Mouse (Mus musculus) large intestine, adult 2 months (tissue): ENCODE measurements around the gene Mgl2. TPM values are rescaled to one million over a fixed set of nuclear protein-coding genes. Genes with fewer than 3 reads are reported as not detected.
"Not testable (repeated sequence)": the region's sequence is repeated elsewhere in the genome, so short reads cannot be mapped to it uniquely, and the experiment has no call there.

Experiments
- DNase-seq: peaks from one replicate; pipeline ENCODE4 v3.0.0-alpha.2; 2012; ENCODE audit warnings: low read depth, low spot score
- WGBS: fragments of 180-500 bp; shearing (Covaris S2); methylation state at CpG from one replicate; pipeline ENCODE4 v1.1.7; 2018; 5-methylcytosine and 5-hydroxymethylcytosine counted together
- polyA plus RNA-seq: library from polyadenylated mRNA; depleted of rRNA; stranded (reverse); fragments of >200 nt; gene quantifications from 2 replicates; pipeline ENCODE4 v1.2.3, GENCODE M21; 2012; rRNA removed

Mgl2 gene
- polyA plus RNA-seq, 1 experiment = 3.5 TPM

- 62% methylated on average over 7 of the region's 7 CpGs for WGBS
- no peak for DNase-seq
Measured at GRCm38 (mm10) chr11:70168136-70168535, 38.0 kb downstream of the Mgl2 start.

- 83% methylated on average over 7 of the region's 7 CpGs for WGBS
Measured at GRCm38 (mm10) chr11:70169471-70169870, 39.3 kb downstream of the Mgl2 start.

GRCm38 (mm10) chr11:70170291-70170690 lies 40.2 kb downstream of the Mgl2 start:
- 77% methylated on average over 7 of the region's 7 CpGs for WGBS
- no peak for DNase-seq

More at GRCm38 (mm10) chr11:70169471-70169870, 39.3 kb downstream of the Mgl2 start:
- not testable (repeated sequence) for DNase-seq

GRCm38 (mm10) chr11:70171181-70171580 lies 41.1 kb downstream of the Mgl2 start:
- no peak for DNase-seq
- 71% methylated on average over 7 of the region's 7 CpGs for WGBS

GRCm38 (mm10) chr11:70171847-70172246 lies 41.7 kb downstream of the Mgl2 start:
- DNase-seq = no peak
- WGBS = 52% methylated on average over 3 of the region's 3 CpGs

- no peak for DNase-seq
- 66% methylated on average over 5 of the region's 5 CpGs for WGBS
Measured at GRCm38 (mm10) chr11:70172298-70172697, 42.2 kb downstream of the Mgl2 start.

- no peak for DNase-seq
- 56% methylated on average over 4 of the region's 4 CpGs for WGBS
Measured at GRCm38 (mm10) chr11:70174491-70174890, 44.4 kb downstream of the Mgl2 start.

- 75% methylated on average over 8 of the region's 8 CpGs for WGBS
- DNase-seq = no peak
Measured at GRCm38 (mm10) chr11:70177647-70178046, 47.5 kb downstream of the Mgl2 start.

- WGBS = 85% methylated on average over 11 of the region's 11 CpGs
- DNase-seq = no peak
Measured at GRCm38 (mm10) chr11:70178311-70178710, 48.2 kb downstream of the Mgl2 start.

- DNase-seq = no peak
- 73% methylated on average over 11 of the region's 11 CpGs for WGBS
Measured at GRCm38 (mm10) chr11:70178756-70179155, 48.6 kb downstream of the Mgl2 start.

- DNase-seq = no peak
- WGBS = 34% methylated on average over 14 of the region's 14 CpGs
Measured at GRCm38 (mm10) chr11:70179401-70179800, 49.3 kb downstream of the Mgl2 start.

- 85% methylated on average over 4 of the region's 4 CpGs for WGBS
- DNase-seq = no peak
Measured at GRCm38 (mm10) chr11:70180496-70180895, 50.4 kb downstream of the Mgl2 start.

- no peak for DNase-seq
- 67% methylated on average over 7 of the region's 7 CpGs for WGBS
Measured at GRCm38 (mm10) chr11:70185120-70185519, 55.0 kb downstream of the Mgl2 start.

Other genes with a start within 250 kb of the Mgl2 start
- gene Kctd11, start 248.9 kb upstream of the Mgl2 start, polyA plus RNA-seq = 1.8 and 3.0 TPM in 2 replicates
- gene Acap1, start 234.8 kb upstream of the Mgl2 start, polyA plus RNA-seq = 16.1 and 16.4 TPM in 2 replicates
- gene 2810408A11Rik, start 229.3 kb upstream of the Mgl2 start, polyA plus RNA-seq = 3.0 and 3.8 TPM in 2 replicates
- gene Neurl4, start 229.3 kb upstream of the Mgl2 start, polyA plus RNA-seq = 24.4 and 36.7 TPM in 2 replicates
- 69.2 and 79.9 TPM in 2 replicates for gene Gps2, start 216.4 kb upstream of the Mgl2 start, polyA plus RNA-seq
- 619 and 694 TPM in 2 replicates for gene Eif5a, start 208.4 kb upstream of the Mgl2 start, polyA plus RNA-seq
- 14.7 and 16.5 TPM in 2 replicates for gene Ybx2, start 194.5 kb upstream of the Mgl2 start, polyA plus RNA-seq
- gene Slc2a4, start 182.1 kb upstream of the Mgl2 start, polyA plus RNA-seq = 27.4 and 27.5 TPM in 2 replicates
- gene Cldn7, start 165.6 kb upstream of the Mgl2 start, polyA plus RNA-seq = 1,377 and 1,643 TPM in 2 replicates
- 134 and 154 TPM in 2 replicates for gene Ctdnep1, start 149.2 kb upstream of the Mgl2 start, polyA plus RNA-seq
- gene Elp5, start 147.8 kb upstream of the Mgl2 start, polyA plus RNA-seq = 70.5 and 78.1 TPM in 2 replicates
- gene Gabarap, start 139.2 kb upstream of the Mgl2 start, polyA plus RNA-seq = 527 and 719 TPM in 2 replicates
- 16.3 and 17.3 TPM in 2 replicates for gene Phf23, start 134.6 kb upstream of the Mgl2 start, polyA plus RNA-seq
- 5.5 and 5.8 TPM in 2 replicates for gene Dvl2, start 129.7 kb upstream of the Mgl2 start, polyA plus RNA-seq
- gene Acadvl, start 114.9 kb upstream of the Mgl2 start, polyA plus RNA-seq = 92.8 and 125 TPM in 2 replicates
- gene Dlg4, start 113.4 kb upstream of the Mgl2 start, polyA plus RNA-seq = 5.1 and 5.9 TPM in 2 replicates
- not detected in 2 replicates for gene Asgr1, start 76.2 kb upstream of the Mgl2 start, polyA plus RNA-seq
- gene Asgr2, start 37.7 kb upstream of the Mgl2 start, polyA plus RNA-seq = 0.25 and 0.32 TPM in 2 replicates
- 1.4 and 2.9 TPM in 2 replicates for gene Clec10a, start 25.9 kb downstream of the Mgl2 start, polyA plus RNA-seq
- gene Slc16a11, start 82.4 kb downstream of the Mgl2 start, polyA plus RNA-seq = 4.5 and 5.3 TPM in 2 replicates
- 3.8 and 5.3 TPM in 2 replicates for gene Slc16a13, start 90.7 kb downstream of the Mgl2 start, polyA plus RNA-seq
- gene Bcl6b, start 99.5 kb downstream of the Mgl2 start, polyA plus RNA-seq = 1.2 and 1.5 TPM in 2 replicates
- gene 0610010K14Rik, start 107.6 kb downstream of the Mgl2 start, polyA plus RNA-seq = 53.9 and 65.7 TPM in 2 replicates
- gene Gm21988, start 109.5 kb downstream of the Mgl2 start, polyA plus RNA-seq = 6.0 and 6.1 TPM in 2 replicates
- 163 and 175 TPM in 2 replicates for gene Rnasek, start 109.5 kb downstream of the Mgl2 start, polyA plus RNA-seq
- 1.1 and 1.4 TPM in 2 replicates for gene Alox12, start 125.0 kb downstream of the Mgl2 start, polyA plus RNA-seq
- 0.33 and 0.48 TPM in 2 replicates for gene Alox12e, start 192.3 kb downstream of the Mgl2 start, polyA plus RNA-seq
- gene Alox15, start 221.7 kb downstream of the Mgl2 start, polyA plus RNA-seq = 1.3 and 4.1 TPM in 2 replicates